Mouse (Mus musculus) erythroid progenitor cell, adult 5-6 weeks (primary cell): ENCODE measurements around the gene Nudt22. TPM values are rescaled to one million over a fixed set of nuclear protein-coding genes. Genes with fewer than 3 reads are reported as not detected.
"Not testable (repeated sequence)": the region's sequence is repeated elsewhere in the genome, so short reads cannot be mapped to it uniquely, and the experiment has no call there.

Source experiments
- ATAC-seq: replicated peaks from 2 replicates; pipeline ENCODE4 v1.8.0; 2016; ENCODE audit warnings: moderate number of reproducible peaks, mild to moderate bottlenecking, moderate TSS enrichment, inconsistent platforms; ENCODE audit not compliant: poor library complexity, low FRiP score, severe bottlenecking
- total RNA-seq, 2 experiments: library from RNA; stranded (forward) in 1 of 2; stranded (reverse) in 1 of 2; fragments of 150-400 nt in 1 of 2; fragments of 186-747, 209-891 nt in 1 of 2; gene quantifications; 2 replicates each; pipeline versions ENCODE4 v1.2.3 to v1.2.4; 2015 to 2017; ENCODE audit warnings: low replicate concordance in 2 of 2

Gene Nudt22
- total RNA-seq, 2 experiments from 2014 or later = 3.9 to 4.2 TPM

GRCm38 (mm10) chr19:6997721-6998290, 1.9 kb upstream of the Nudt22 start:
- no peak for ATAC-seq

GRCm38 (mm10) chr19:6995255-6995991, 494 bp downstream of the Nudt22 start:
- no peak for ATAC-seq

GRCm38 (mm10) chr19:6994489-6994888, 1.4 kb downstream of the Nudt22 start:
- no peak for ATAC-seq

GRCm38 (mm10) chr19:6994002-6994401, 1.9 kb downstream of the Nudt22 start:
- no peak for ATAC-seq

GRCm38 (mm10) chr19:6993011-6993770, 2.7 kb downstream of the Nudt22 start:
- 0 out of 2 replicates have a peak, but pooled peaks have one; percentile 7 for ATAC-seq

GRCm38 (mm10) chr19:6992011-6992858, 3.7 kb downstream of the Nudt22 start, which contains the start of gene Dnajc4:
Gene Dnajc4, minus strand, starts transcription at chr19:6992572.
- peak; percentile 91 for ATAC-seq

- not testable (repeated sequence) for ATAC-seq
These were observed 4.8 kb downstream of the Nudt22 start for GRCm38 (mm10) chr19:6991166-6991565.

- no peak for ATAC-seq
These were observed 5.2 kb downstream of the Nudt22 start for GRCm38 (mm10) chr19:6990712-6991111.

- ATAC-seq = no peak
These were observed 6.7 kb downstream of the Nudt22 start for GRCm38 (mm10) chr19:6989251-6989650.

- no peak for ATAC-seq
These were observed 8.0 kb downstream of the Nudt22 start for GRCm38 (mm10) chr19:6987904-6988285.

GRCm38 (mm10) chr19:6987061-6987903, 8.6 kb downstream of the Nudt22 start, which contains the start of gene Vegfb:
Gene Vegfb, minus strand, starts transcription at chr19:6987651.
- peak; percentile 46; the same call in 1 of the 2 replicates for ATAC-seq

- ATAC-seq = 0 out of 2 replicates have a peak, but pooled peaks have one; percentile 37
These were observed 9.8 kb downstream of the Nudt22 start for GRCm38 (mm10) chr19:6985951-6986708.

GRCm38 (mm10) chr19:6985300-6985699, 10.6 kb downstream of the Nudt22 start:
- no peak for ATAC-seq

GRCm38 (mm10) chr19:6983621-6984020, 12.3 kb downstream of the Nudt22 start:
- ATAC-seq = no peak

- no peak for ATAC-seq
These were observed 14.5 kb downstream of the Nudt22 start for GRCm38 (mm10) chr19:6981465-6981864.

- ATAC-seq = peak; percentile 80
These were observed 15.4 kb downstream of the Nudt22 start, which contains the start of gene Fkbp2 for GRCm38 (mm10) chr19:6980381-6981093. Gene Fkbp2, minus strand, starts transcription at chr19:6980501.
